Mouse (Mus musculus): ENCODE data around the gene Isoc2b.

DNA sequence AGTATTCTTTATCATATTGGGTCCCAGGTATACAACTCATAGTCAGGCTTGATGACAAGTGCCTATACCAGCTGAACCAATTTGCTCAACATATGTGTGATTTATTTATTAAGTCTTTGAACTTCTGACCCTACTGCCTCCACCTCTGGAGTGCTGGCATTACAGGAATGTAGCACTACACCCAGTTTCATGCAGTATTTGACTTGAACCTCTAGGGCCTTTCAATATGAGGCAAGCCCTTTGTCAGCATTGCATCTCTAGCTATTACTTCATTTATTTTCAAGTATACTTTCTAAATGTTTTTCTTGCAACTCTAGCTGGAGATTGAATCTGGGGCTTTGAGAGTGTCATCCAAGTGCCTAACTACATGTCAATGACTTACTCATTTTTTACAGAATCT, 67.8 kb downstream of the Isoc2b start:
- no peak for TF ChIP-seq CTCF (IDR thresholded peaks at IDR 0.05; ENCODE audit: low read depth, low read length)
- no peak for TF ChIP-seq POLR2A (IDR thresholded peaks at IDR 0.05; ENCODE audit: insufficient read depth, low read length)

Data from ES-Bruce4 (cell line).